Mouse (Mus musculus): ENCODE data around the gene Prr7. TPM values are rescaled to one million over a fixed set of nuclear protein-coding genes. Genes with fewer than 3 reads are reported as not detected.

Prr7 gene
- total RNA-seq (2014; rRNA removed; ENCODE audit: low replicate concordance) (3.6 and 8.2 TPM in 2 replicates), polyA plus RNA-seq (2015; fragmentation: Nextera tagmentation; extraction: Ambion mirVana) (0.08 TPM in 1 of 2 replicates, not detected in the other)

GRCm38 (mm10) chr13:55464027-55464884 is at the start of gene Prr7:
Gene Prr7, plus strand, starts transcription at chr13:55464267.
- DNase-seq (ENCODE audit: low spot score) (no peak), ATAC-seq (ENCODE audit: insufficient read depth, low read depth) (peak; percentile 42; the same call in 1 of the 2 replicates)
- Histone ChIP-seq H3K4me3 (ENCODE audit: low read depth, low read length) (peak within 1 kb of the TSS; percentile 61), H3K36me3 (replicated peaks; ENCODE audit: control insufficient read depth, insufficient read depth, low read length) (peaks cover 20% of the 10 kb centered on the region), H3K4me1 (ENCODE audit: control insufficient read depth, insufficient read depth) (peaks cover 13% of the 10 kb centered on the region), H3K4me2 (ENCODE audit: low read depth, low read length) (peak within 1 kb of the TSS; percentile 97), H3K9ac (replicated peaks; ENCODE audit: low read depth, low read length) (peak within 1 kb of the TSS; percentile 60), H3K27me3 (ENCODE audit: control insufficient read depth, insufficient read depth, low read length) (peaks cover 41% of the 10 kb centered on the region), H3K27ac (ENCODE audit: low read depth) (no peak within 1 kb of the TSS), H3K9me3 (replicated peaks; ENCODE audit: control insufficient read depth, low read length) (no peaks in the 10 kb centered on the region)
- under 1% methylated on average over 70 of the region's 84 CpGs for WGBS
- TF ChIP-seq EP300 (IDR thresholded peaks at IDR 0.05; ENCODE audit: low read depth), result no peak
- no peak for TF ChIP-seq CTCF (IDR thresholded peaks at IDR 0.05; ENCODE audit: low read depth)

GRCm38 (mm10) chr13:55414743-55415380 is 49.2 kb upstream of the Prr7 start, which contains the start of gene Pfn3:
Gene Pfn3, minus strand, starts transcription at chr13:55415232.
- H3K9ac ChIP-seq (replicated peaks; ENCODE audit: low read depth, low read length), result no peak within 1 kb of the TSS
- peak; percentile 54 for ATAC-seq (ENCODE audit: insufficient read depth, low read depth)
- peaks cover 63% of the 10 kb centered on the region for H3K27me3 ChIP-seq (ENCODE audit: control insufficient read depth, insufficient read depth, low read length)
- no peaks in the 10 kb centered on the region for H3K9me3 ChIP-seq (replicated peaks; ENCODE audit: control insufficient read depth, low read length)
- peak within 1 kb of the TSS; percentile 6; the same call in 1 of the 2 replicates for H3K4me3 ChIP-seq (ENCODE audit: low read depth, low read length)
- peak; percentile 18 for DNase-seq (ENCODE audit: low spot score)
- no peak for TF ChIP-seq EP300 (IDR thresholded peaks at IDR 0.05; ENCODE audit: low read depth)
- TF ChIP-seq CTCF (IDR thresholded peaks at IDR 0.05; ENCODE audit: low read depth), result no peak
- H3K4me2 ChIP-seq (ENCODE audit: low read depth, low read length), result peak within 1 kb of the TSS; percentile 7; the same call in 1 of the 2 replicates
- H3K36me3 ChIP-seq (replicated peaks; ENCODE audit: control insufficient read depth, insufficient read depth, low read length), result no peaks in the 10 kb centered on the region
- 10% methylated on average over 41 of the region's 41 CpGs for WGBS
- H3K4me1 ChIP-seq (ENCODE audit: control insufficient read depth, insufficient read depth), result no peaks in the 10 kb centered on the region
- no peak within 1 kb of the TSS for H3K27ac ChIP-seq (ENCODE audit: low read depth)

GRCm38 (mm10) chr13:55418004-55418403 is 46.1 kb upstream of the Prr7 start:
- H3K9ac ChIP-seq (replicated peaks; ENCODE audit: low read depth, low read length), result no peak overlapping the region
- H3K4me3 ChIP-seq (ENCODE audit: low read depth, low read length), result no peak overlapping the region
- peaks cover 83% of the 10 kb centered on the region for H3K27me3 ChIP-seq (ENCODE audit: control insufficient read depth, insufficient read depth, low read length)
- H3K36me3 ChIP-seq (replicated peaks; ENCODE audit: control insufficient read depth, insufficient read depth, low read length), result no peaks in the 10 kb centered on the region
- no peaks in the 10 kb centered on the region for H3K9me3 ChIP-seq (replicated peaks; ENCODE audit: control insufficient read depth, low read length)
- 11% methylated on average over 12 of the region's 12 CpGs for WGBS
- TF ChIP-seq EP300 (IDR thresholded peaks at IDR 0.05; ENCODE audit: low read depth) (no peak), CTCF (IDR thresholded peaks at IDR 0.05; ENCODE audit: low read depth) (peak; percentile 88)
- H3K4me2 ChIP-seq (ENCODE audit: low read depth, low read length), result no peak overlapping the region
- no peak overlapping the region for H3K27ac ChIP-seq (ENCODE audit: low read depth)
- peak; percentile 79 for ATAC-seq (ENCODE audit: insufficient read depth, low read depth)
- no peaks in the 10 kb centered on the region; the same call in 1 of the 2 replicates for H3K4me1 ChIP-seq (ENCODE audit: control insufficient read depth, insufficient read depth)
- DNase-seq (ENCODE audit: low spot score), result peak; percentile 59

- no peak overlapping the region for H3K27ac ChIP-seq (ENCODE audit: low read depth)
- no peak overlapping the region for H3K9ac ChIP-seq (replicated peaks; ENCODE audit: low read depth, low read length)
- no peak for TF ChIP-seq EP300 (IDR thresholded peaks at IDR 0.05; ENCODE audit: low read depth)
- H3K4me1 ChIP-seq (ENCODE audit: control insufficient read depth, insufficient read depth), result no peaks in the 10 kb centered on the region; the same call in 1 of the 2 replicates
- no peak for ATAC-seq (ENCODE audit: insufficient read depth, low read depth)
- H3K4me2 ChIP-seq (ENCODE audit: low read depth, low read length), result no peak overlapping the region
- H3K4me3 ChIP-seq (ENCODE audit: low read depth, low read length), result no peak overlapping the region
- no peaks in the 10 kb centered on the region for H3K9me3 ChIP-seq (replicated peaks; ENCODE audit: control insufficient read depth, low read length)
- DNase-seq (ENCODE audit: low spot score), result no peak
- peaks cover 71% of the 10 kb centered on the region for H3K27me3 ChIP-seq (ENCODE audit: control insufficient read depth, insufficient read depth, low read length)
- no peaks in the 10 kb centered on the region for H3K36me3 ChIP-seq (replicated peaks; ENCODE audit: control insufficient read depth, insufficient read depth, low read length)
- WGBS, result 76% methylated on average over 5 of the region's 5 CpGs
Measured at GRCm38 (mm10) chr13:55419142-55419541, 44.9 kb upstream of the Prr7 start.

- no peak overlapping the region for H3K27ac ChIP-seq (ENCODE audit: low read depth)
- no peak for TF ChIP-seq CTCF (IDR thresholded peaks at IDR 0.05; ENCODE audit: low read depth)
- no peak for TF ChIP-seq EP300 (IDR thresholded peaks at IDR 0.05; ENCODE audit: low read depth)
- peaks cover 60% of the 10 kb centered on the region for H3K27me3 ChIP-seq (ENCODE audit: control insufficient read depth, insufficient read depth, low read length)
- H3K9me3 ChIP-seq (replicated peaks; ENCODE audit: control insufficient read depth, low read length), result no peaks in the 10 kb centered on the region
- peak overlapping the region; percentile 47 for H3K4me2 ChIP-seq (ENCODE audit: low read depth, low read length)
- DNase-seq (ENCODE audit: low spot score) (no peak), ATAC-seq (ENCODE audit: insufficient read depth, low read depth) (no peak)
- 21% methylated on average over 51 of the region's 51 CpGs for WGBS
- H3K36me3 ChIP-seq (replicated peaks; ENCODE audit: control insufficient read depth, insufficient read depth, low read length), result no peaks in the 10 kb centered on the region
- peak overlapping the region; percentile 27 for H3K4me3 ChIP-seq (ENCODE audit: low read depth, low read length)
- H3K9ac ChIP-seq (replicated peaks; ENCODE audit: low read depth, low read length), result no peak overlapping the region
- no peaks in the 10 kb centered on the region; the same call in 1 of the 2 replicates for H3K4me1 ChIP-seq (ENCODE audit: control insufficient read depth, insufficient read depth)
Measured at GRCm38 (mm10) chr13:55420018-55420932, 43.8 kb upstream of the Prr7 start.

All from heart, postnatal 0 days (tissue).